Mouse (Mus musculus) MEL (cell line): ENCODE measurements around the gene Pkdcc. TPM values are rescaled to one million over a fixed set of nuclear protein-coding genes. Genes with fewer than 3 reads are reported as not detected.

ENCODE experiments used
- DNase-seq: peaks from one replicate; pipeline ENCODE4 v3.0.0; 2011; ENCODE audit warnings: low read depth, low spot score
- H3K27ac ChIP-seq: 2 replicates; pipeline ENCODE4 v1.5.1; 2012; ENCODE audit warnings: low read depth, mild to moderate bottlenecking, control low read depth, low read length, moderate library complexity; ENCODE audit not compliant: control insufficient read depth
- H3K27me3 ChIP-seq, 2 experiments: fragments of 150-350 bp in 1 of 2; sonication (generic) in 1 of 2; 2 replicates each; pipeline ENCODE4 v1.6.1; 2012; ENCODE audit warnings: low read length in 2 of 2, mild to moderate bottlenecking in 2 of 2, improper control_type of control experiment in 1 of 2, moderate library complexity in 1 of 2; ENCODE audit not compliant: insufficient read depth in 2 of 2, control insufficient read depth in 1 of 2
- H3K36me3 ChIP-seq, 2 experiments: 2 replicates each; pipeline ENCODE4 v1.6.1; 2012 to 2014; ENCODE audit warnings: low read length in 2 of 2, improper control_type of control experiment in 1 of 2, inconsistent platforms in 1 of 2, mild to moderate bottlenecking in 1 of 2; ENCODE audit not compliant: insufficient read depth in 2 of 2, control insufficient read depth in 1 of 2
- H3K4me1 ChIP-seq, 2 experiments: fragments of 150-350 bp in 1 of 2; sonication (generic) in 1 of 2; 2 replicates each; pipeline ENCODE4 v1.6.1; 2012; ENCODE audit warnings: low read length in 2 of 2, improper control_type of control experiment in 1 of 2, mild to moderate bottlenecking in 1 of 2; ENCODE audit not compliant: insufficient read depth in 2 of 2, control insufficient read depth in 1 of 2
- H3K4me3 ChIP-seq, 2 experiments: fragments of 150-350 bp in 1 of 2; sonication (generic) in 1 of 2; 2 replicates each; pipeline ENCODE4 v1.5.1; 2012; ENCODE audit warnings: low read depth in 2 of 2, low read length in 2 of 2, mild to moderate bottlenecking in 2 of 2, moderate library complexity in 2 of 2, control low read depth in 1 of 2, improper control_type of control experiment in 1 of 2; ENCODE audit not compliant: control insufficient read depth in 1 of 2, insufficient read depth in 1 of 2
- H3K79me2 ChIP-seq: 2 replicates; pipeline ENCODE4 v1.6.1; 2012; ENCODE audit warnings: mild to moderate bottlenecking, low read length, moderate library complexity; ENCODE audit not compliant: control insufficient read depth, poor library complexity, insufficient read depth
- H3K9ac ChIP-seq: 2 replicates; pipeline ENCODE4 v1.6.1; 2012; ENCODE audit warnings: low read depth, mild to moderate bottlenecking, control low read depth, low read length, moderate library complexity; ENCODE audit not compliant: control insufficient read depth, poor library complexity, severe bottlenecking
- H3K9me3 ChIP-seq: fragments of 150-350 bp; sonication (generic); replicated peaks from 2 replicates; pipeline ENCODE4 v1.6.1; 2012; ENCODE audit warnings: mild to moderate bottlenecking, low read length, improper control_type of control experiment, moderate library complexity; ENCODE audit not compliant: insufficient read depth
- BHLHE40 ChIP-seq: IDR thresholded peaks from 2 replicates; pipeline ENCODE4 v1.6.1; 2012; ENCODE audit warnings: low read depth, mild to moderate bottlenecking, inconsistent platforms, low read length, improper control_type of control experiment, borderline replicate concordance
- E2F4 ChIP-seq: IDR thresholded peaks from 2 replicates; pipeline ENCODE4 v1.6.1; 2011; ENCODE audit warnings: low read depth, low read length, improper control_type of control experiment, borderline replicate concordance
- EP300 ChIP-seq, 2 experiments: IDR thresholded peaks; 2 replicates each; pipeline ENCODE4 v1.6.1; 2011; ENCODE audit warnings: improper control_type of control experiment in 2 of 2, low read length in 2 of 2, low read depth in 1 of 2, mild to moderate bottlenecking in 1 of 2
- HCFC1 ChIP-seq: IDR thresholded peaks from 2 replicates; pipeline ENCODE4 v1.6.1; 2012; ENCODE audit warnings: low read depth, mild to moderate bottlenecking, inconsistent platforms, low read length, improper control_type of control experiment, moderate library complexity
- JUND ChIP-seq: IDR thresholded peaks from 2 replicates; pipeline ENCODE4 v1.6.1; 2011; ENCODE audit warnings: low read depth, mild to moderate bottlenecking, improper control_type of control experiment, low read length
- KAT2A ChIP-seq: conservative IDR thresholded peaks from 2 replicates; pipeline ENCODE4 v1.6.1; 2012; ENCODE audit warnings: low read depth, low read length, improper control_type of control experiment, inconsistent platforms
- MAFK ChIP-seq: IDR thresholded peaks from 2 replicates; pipeline ENCODE4 v1.6.1; 2011; ENCODE audit warnings: low read depth, mild to moderate bottlenecking, low read length, improper control_type of control experiment, borderline replicate concordance
- MAZ ChIP-seq: IDR thresholded peaks from 2 replicates; pipeline ENCODE4 v1.6.1; 2012; ENCODE audit warnings: low read depth, mild to moderate bottlenecking, inconsistent platforms, low read length, improper control_type of control experiment
- MEF2A ChIP-seq: IDR thresholded peaks from 2 replicates; pipeline ENCODE4 v1.6.1; 2014; ENCODE audit warnings: low read depth, mild to moderate bottlenecking, inconsistent platforms, low read length, improper control_type of control experiment; ENCODE audit not compliant: poor library complexity, insufficient replicate concordance, severe bottlenecking; ENCODE audit errors: extremely low read depth
- MYB ChIP-seq: IDR thresholded peaks from 2 replicates; pipeline ENCODE4 v1.6.1; 2011; ENCODE audit warnings: mild to moderate bottlenecking, low read depth, low read length, improper control_type of control experiment
- MYC ChIP-seq: IDR thresholded peaks from 2 replicates; pipeline ENCODE4 v1.6.1; 2011; ENCODE audit warnings: low read depth, mild to moderate bottlenecking, low read length, improper control_type of control experiment, moderate library complexity
- POLR2A ChIP-seq, 2 experiments: IDR thresholded peaks; 2 replicates each; pipeline ENCODE4 v1.6.1; 2011 to 2012; ENCODE audit warnings: low read length in 2 of 2, mild to moderate bottlenecking in 2 of 2, control low read depth in 1 of 2, improper control_type of control experiment in 1 of 2, low read depth in 1 of 2, moderate library complexity in 1 of 2; ENCODE audit not compliant: control insufficient read depth in 1 of 2, insufficient read depth in 1 of 2, poor library complexity in 1 of 2
- POLR2AphosphoS2 ChIP-seq: IDR thresholded peaks from 2 replicates; pipeline ENCODE4 v1.6.1; 2011; ENCODE audit warnings: low read length, improper control_type of control experiment
- POLR2AphosphoS5 ChIP-seq: IDR thresholded peaks from 2 replicates; pipeline ENCODE4 v1.6.1; 2012; ENCODE audit warnings: low read depth, borderline replicate concordance, mild to moderate bottlenecking, inconsistent platforms, low read length, moderate library complexity, mixed read lengths
- SIN3A ChIP-seq: IDR thresholded peaks from 2 replicates; pipeline ENCODE4 v1.6.1; 2012; ENCODE audit warnings: low read length, improper control_type of control experiment, inconsistent platforms
- SMC3 ChIP-seq: IDR thresholded peaks from 2 replicates; pipeline ENCODE4 v1.6.1; 2011; ENCODE audit warnings: low read depth, low read length, improper control_type of control experiment
- TBP ChIP-seq: IDR thresholded peaks from 2 replicates; pipeline ENCODE4 v1.8.0; 2011; ENCODE audit warnings: low read depth, low read length, improper control_type of control experiment
- TCF12 ChIP-seq: IDR thresholded peaks from 2 replicates; pipeline ENCODE4 v1.6.1; 2014; ENCODE audit warnings: low read depth, mild to moderate bottlenecking, inconsistent platforms, low read length, improper control_type of control experiment, moderate library complexity
- USF1 ChIP-seq: IDR thresholded peaks from 2 replicates; pipeline ENCODE4 v1.6.1; 2014; ENCODE audit warnings: low read depth, mild to moderate bottlenecking, inconsistent platforms, low read length, improper control_type of control experiment, moderate library complexity
- USF2 ChIP-seq, 2 experiments: IDR thresholded peaks; 2 replicates each; pipeline ENCODE4 v1.6.1; 2011 to 2012; ENCODE audit warnings: improper control_type of control experiment in 2 of 2, low read length in 2 of 2, borderline replicate concordance in 1 of 2, inconsistent platforms in 1 of 2, low read depth in 1 of 2, mild to moderate bottlenecking in 1 of 2; ENCODE audit not compliant: insufficient read depth in 1 of 2
- ZKSCAN1 ChIP-seq: IDR thresholded peaks from 2 replicates; pipeline ENCODE4 v1.6.1; 2012; ENCODE audit warnings: low read depth, mild to moderate bottlenecking, inconsistent platforms, low read length, improper control_type of control experiment, moderate library complexity
- ZMIZ1 ChIP-seq: IDR thresholded peaks from 2 replicates; pipeline ENCODE4 v1.6.1; 2012; ENCODE audit warnings: low read depth, mild to moderate bottlenecking, inconsistent platforms, low read length, improper control_type of control experiment, moderate library complexity
- polyA plus RNA-seq, 2 experiments: library from polyadenylated mRNA; stranded (reverse) in 1 of 2; unstranded in 1 of 2; fragments of >175 nt in 1 of 2; fragments of >200 nt in 1 of 2; gene quantifications; 2 replicates each; pipeline versions ENCODE4 v1.2.1 to v1.2.4; 2012; ENCODE audit warnings: low replicate concordance in 2 of 2, low read depth in 1 of 2; ENCODE audit not compliant: insufficient read length in 2 of 2, insufficient read depth in 1 of 2, missing spikeins in 1 of 2
- total RNA-seq: library from RNA; depleted of rRNA; stranded (reverse); fragments of 300-350 nt; gene quantifications from 2 replicates; pipeline ENCODE4 v1.2.3, GENCODE M21; 2012

The Pkdcc gene
- total and polyA plus RNA-seq, 3 experiments = not detected

- H3K27ac ChIP-seq = no peak overlapping the region
- no peak overlapping the region for H3K4me3 ChIP-seq
- no peak overlapping the region for H3K9ac ChIP-seq
- DNase-seq = no peak
- no peaks in the 10 kb centered on the region; the same call in 1 of the 2 replicates for H3K9me3 ChIP-seq
- no peaks in the 10 kb centered on the region for H3K79me2 ChIP-seq
- TF ChIP-seq POLR2AphosphoS2 = no peak
- TF ChIP-seq USF1 = no peak
- no peak for TF ChIP-seq MAFK
- no peak for TF ChIP-seq E2F4
- TF ChIP-seq JUND = no peak
- TF ChIP-seq TBP = no peak
- TF ChIP-seq BHLHE40 = no peak
- TF ChIP-seq TCF12 = no peak
- no peak for TF ChIP-seq MYB
- TF ChIP-seq MYC = no peak
- no peak for TF ChIP-seq POLR2A (IDR thresholded peaks at IDR 0.05; ENCODE audit: control insufficient read depth in 1 of 2, insufficient read depth in 1 of 2, low read depth in 1 of 2, low read length in 2 of 2, poor library complexity in 1 of 2)
- TF ChIP-seq ZMIZ1 = no peak
- no peak for TF ChIP-seq HCFC1
- no peak for TF ChIP-seq POLR2AphosphoS5
- no peak for TF ChIP-seq KAT2A
- TF ChIP-seq, all 39 proteins: peak for 0
- Histone ChIP-seq H3K4me1 (no peaks in the 10 kb centered on the region), H3K27me3 (peaks cover 0 to 2% of the 10 kb centered on the region in 2 experiments; a peak in 1 of 4 replicates), H3K36me3 (no peaks in the 10 kb centered on the region)
These were observed 24.3 kb upstream of the Pkdcc start for GRCm38 (mm10) chr17:83190810-83191209.

- Histone ChIP-seq H3K27ac (no peak overlapping the region), H3K79me2 (no peaks in the 10 kb centered on the region), H3K27me3 (0 out of 4 replicates have a peak, but pooled peaks cover 0 to 2% of the 10 kb centered on the region in 2 experiments), H3K9me3 (no peaks in the 10 kb centered on the region; the same call in 1 of the 2 replicates), H3K9ac (no peak overlapping the region), H3K36me3 (no peaks in the 10 kb centered on the region), H3K4me3 (no peak overlapping the region), H3K4me1 (no peaks in the 10 kb centered on the region)
- DNase-seq = no peak
- TF ChIP-seq EP300 (IDR thresholded peaks at IDR 0.05; ENCODE audit: low read depth in 1 of 2, low read length in 2 of 2) (no peak), SMC3 (no peak), SIN3A (no peak), POLR2AphosphoS5 (no peak), KAT2A (no peak), ZKSCAN1 (no peak), MEF2A (no peak), MYB (no peak), USF2 (IDR thresholded peaks at IDR 0.05; ENCODE audit: borderline replicate concordance in 1 of 2, insufficient read depth in 1 of 2, low read depth in 1 of 2, low read length in 2 of 2) (no peak), MAZ (no peak)
- TF ChIP-seq, all 39 proteins: peak for 0
These were observed 20.6 kb upstream of the Pkdcc start for GRCm38 (mm10) chr17:83194491-83194890.
